Mouse (Mus musculus): Measurements from ENCODE around the gene Mast4.

DNA sequence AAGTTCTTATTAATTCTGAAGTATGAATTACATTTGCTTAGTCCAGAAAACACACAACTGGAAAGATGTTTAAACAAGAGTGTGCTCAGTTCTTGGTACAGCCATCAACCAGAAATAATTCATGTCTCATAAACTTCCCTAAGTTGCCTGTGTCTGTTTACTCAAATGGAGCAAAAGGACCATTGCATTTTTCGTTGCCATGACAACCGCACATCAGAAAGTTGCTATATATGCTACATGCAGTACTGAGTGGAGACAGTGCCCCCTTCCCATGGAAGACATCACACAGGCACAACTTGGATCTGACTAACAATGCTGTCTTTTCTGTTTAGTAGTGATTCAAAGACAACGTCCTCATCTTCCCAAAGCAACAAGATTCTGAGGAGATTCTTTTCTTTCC lies 527.6 kb downstream of the Mast4 start:
- TF ChIP-seq POLR2A (IDR thresholded peaks at IDR 0.05; ENCODE audit: insufficient read depth, low read depth, low read length) (no peak), CTCF (IDR thresholded peaks at IDR 0.05) (no peak), EP300 (IDR thresholded peaks at IDR 0.05; ENCODE audit: insufficient read depth, low read depth, low read length) (no peak)

Data from heart, adult 2 months (tissue).